Mouse (Mus musculus) megakaryocyte progenitor cell, adult 5-6 weeks (primary cell): ENCODE measurements around the gene Hoxb8. TPM values are rescaled to one million over a fixed set of nuclear protein-coding genes. Genes with fewer than 3 reads are reported as not detected.
A peak's percentile ranks its signal among the peaks of the same experiment; 100 is the strongest.

ENCODE experiments used
- ATAC-seq: replicated peaks from 2 replicates; pipeline ENCODE4 v1.8.0; 2016; ENCODE audit warnings: mild to moderate bottlenecking, moderate TSS enrichment, inconsistent platforms; ENCODE audit not compliant: poor library complexity
- total RNA-seq, 2 experiments: library from RNA; stranded (forward) in 1 of 2; stranded (reverse) in 1 of 2; fragments of 157-497, 149-512 nt in 1 of 2; fragments of 200-1000 nt in 1 of 2; gene quantifications; 2 replicates each; pipeline versions ENCODE4 v1.2.3 to v1.2.4; 2015 to 2017

Gene Hoxb8
- total RNA-seq, 2 experiments from 2014 or later: not detected

DNA sequence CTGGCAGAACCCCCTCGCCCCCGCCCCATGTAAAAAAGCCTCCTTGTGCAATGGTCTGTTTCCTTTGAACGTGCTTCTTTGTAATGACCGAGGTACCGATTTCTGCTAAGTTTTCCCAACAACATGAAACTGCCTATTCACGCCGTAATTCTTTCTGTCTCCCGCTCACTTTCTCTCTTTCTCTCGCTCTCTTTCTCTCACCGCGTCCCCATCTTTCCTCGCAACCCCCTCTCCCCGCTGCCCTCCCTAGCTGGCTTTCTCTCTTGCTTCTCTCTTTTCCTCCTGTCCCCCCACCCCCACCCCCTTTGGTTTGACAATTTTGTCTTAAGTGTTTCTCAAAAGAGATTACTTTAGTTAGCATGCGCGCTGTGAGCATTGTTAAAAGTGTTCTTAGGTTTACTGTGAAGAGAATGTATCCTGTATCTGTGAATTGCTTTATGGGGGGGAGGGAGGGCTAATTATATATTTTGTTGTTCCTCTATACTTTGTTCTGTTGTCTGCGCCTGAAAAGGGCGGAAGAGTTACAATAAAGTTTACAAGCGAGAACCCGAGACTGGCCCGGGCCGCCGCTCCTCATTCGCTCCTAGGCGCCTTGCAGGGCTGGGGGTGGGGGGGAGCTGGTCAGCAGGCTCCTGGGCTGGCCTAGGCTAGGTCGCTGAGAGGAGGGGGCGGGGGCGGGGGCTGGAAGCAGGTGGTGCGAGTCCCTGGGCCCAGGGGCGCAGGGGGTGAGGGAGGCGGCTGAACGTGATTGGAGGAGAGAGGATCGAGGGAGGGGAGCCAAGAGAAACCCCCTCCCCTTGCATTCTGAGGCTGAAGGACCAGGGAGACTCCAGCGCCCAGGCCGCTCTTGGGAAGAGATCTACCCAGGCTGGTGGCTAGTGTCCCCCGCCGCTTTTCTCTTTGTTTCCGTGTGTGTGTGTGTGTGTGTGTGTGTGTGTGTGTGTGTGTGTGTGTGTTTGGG is 3.3 kb downstream of the Hoxb8 start:
- no peak for ATAC-seq

DNA sequence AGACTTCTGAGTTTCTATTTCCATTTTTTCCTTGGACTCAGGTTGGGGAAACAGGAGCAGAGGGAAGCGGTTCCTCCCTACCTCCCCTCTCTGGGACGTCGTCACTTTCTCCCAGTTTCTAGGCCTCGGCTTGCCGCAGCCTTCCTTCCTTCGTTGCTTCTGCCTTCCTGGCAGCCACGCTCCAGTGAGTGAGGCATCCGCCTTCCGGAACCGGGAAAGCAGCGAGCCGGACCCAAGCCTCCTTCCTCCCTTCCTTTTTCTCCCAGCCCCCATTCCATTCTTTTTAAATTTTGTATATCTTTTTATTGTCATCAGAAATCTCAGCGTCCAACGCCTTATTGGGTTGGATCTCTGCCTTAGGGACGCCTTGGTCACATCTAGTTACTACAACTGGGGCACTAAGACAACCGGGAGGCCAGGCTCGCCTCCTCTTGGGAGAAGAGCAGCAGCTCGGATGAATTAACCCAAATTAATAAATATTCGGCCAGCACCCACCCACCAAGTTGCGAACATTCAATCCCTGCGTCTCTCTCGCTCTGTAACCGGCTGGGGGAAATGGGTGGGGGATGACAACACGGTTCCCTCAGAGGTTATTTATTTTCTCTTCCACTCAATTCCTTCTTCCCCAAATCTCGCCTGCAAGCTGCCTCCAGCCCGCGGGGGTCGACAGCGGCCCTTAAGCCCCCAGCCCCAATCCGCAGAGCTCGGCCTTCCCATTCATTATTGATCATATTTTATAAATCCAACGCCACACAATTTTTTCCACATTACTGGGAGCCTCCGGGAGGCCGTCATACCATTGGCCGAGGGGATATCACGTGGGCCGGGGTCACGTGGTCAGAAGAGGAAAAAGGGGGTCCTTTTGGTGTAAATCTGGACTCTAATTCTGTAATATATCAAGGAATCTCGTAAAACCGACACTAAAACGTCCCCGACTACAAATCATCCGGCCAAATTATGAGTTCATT is 4.3 kb downstream of the Hoxb8 start, which contains the start of gene Hoxb7:
Gene Hoxb7 (plus strand): TSS at position 853 of the 968 bp plus-strand sequence.
- ATAC-seq: no peak

DNA sequence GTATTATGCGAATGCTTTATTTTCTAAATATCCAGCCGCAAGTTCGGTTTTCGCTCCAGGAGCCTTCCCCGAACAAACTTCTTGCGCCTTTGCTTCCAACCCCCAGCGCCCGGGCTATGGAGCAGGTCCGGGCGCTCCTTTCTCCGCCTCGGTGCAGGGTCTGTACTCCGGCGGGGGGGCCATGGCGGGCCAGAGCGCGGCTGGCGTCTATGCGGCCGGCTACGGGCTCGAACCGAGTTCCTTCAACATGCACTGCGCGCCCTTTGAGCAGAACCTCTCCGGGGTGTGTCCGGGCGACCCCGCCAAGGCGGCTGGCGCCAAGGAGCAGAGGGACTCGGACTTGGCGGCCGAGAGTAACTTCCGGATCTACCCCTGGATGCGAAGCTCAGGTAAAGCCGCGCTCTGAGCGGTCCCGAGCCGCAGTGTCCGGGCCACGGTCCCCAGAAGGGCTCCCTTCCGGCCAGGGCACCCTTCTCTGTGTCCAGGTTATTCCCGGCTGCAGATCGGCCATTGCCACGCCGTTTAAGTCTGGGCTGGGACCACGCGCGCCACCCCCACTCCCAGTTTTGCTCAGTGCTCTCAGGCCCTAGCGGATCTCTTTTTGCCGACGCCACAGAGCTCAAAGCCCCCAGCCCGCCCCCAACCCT is 5.2 kb downstream of the Hoxb8 start:
- no peak for ATAC-seq

DNA sequence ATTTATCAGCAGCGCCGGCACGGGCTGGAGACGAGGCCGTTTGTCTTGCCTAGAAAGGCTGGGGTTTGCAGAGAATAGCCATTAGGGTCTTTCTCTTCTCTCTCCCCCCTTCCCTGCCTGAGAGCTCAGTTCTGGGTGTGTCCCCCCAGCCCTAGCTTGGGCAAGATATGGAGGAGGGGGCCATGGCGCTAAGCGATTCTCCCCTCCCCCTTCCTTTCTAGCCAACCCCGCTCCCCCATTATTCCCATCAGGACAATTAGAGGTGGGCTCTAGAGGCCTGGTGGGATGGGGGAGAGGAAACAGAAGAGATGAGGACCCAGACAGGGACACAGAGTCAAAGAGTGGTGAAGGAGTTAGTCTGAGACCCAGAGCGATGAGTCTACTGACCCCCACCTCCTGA is 5.7 kb downstream of the Hoxb8 start:
- ATAC-seq: no peak

DNA sequence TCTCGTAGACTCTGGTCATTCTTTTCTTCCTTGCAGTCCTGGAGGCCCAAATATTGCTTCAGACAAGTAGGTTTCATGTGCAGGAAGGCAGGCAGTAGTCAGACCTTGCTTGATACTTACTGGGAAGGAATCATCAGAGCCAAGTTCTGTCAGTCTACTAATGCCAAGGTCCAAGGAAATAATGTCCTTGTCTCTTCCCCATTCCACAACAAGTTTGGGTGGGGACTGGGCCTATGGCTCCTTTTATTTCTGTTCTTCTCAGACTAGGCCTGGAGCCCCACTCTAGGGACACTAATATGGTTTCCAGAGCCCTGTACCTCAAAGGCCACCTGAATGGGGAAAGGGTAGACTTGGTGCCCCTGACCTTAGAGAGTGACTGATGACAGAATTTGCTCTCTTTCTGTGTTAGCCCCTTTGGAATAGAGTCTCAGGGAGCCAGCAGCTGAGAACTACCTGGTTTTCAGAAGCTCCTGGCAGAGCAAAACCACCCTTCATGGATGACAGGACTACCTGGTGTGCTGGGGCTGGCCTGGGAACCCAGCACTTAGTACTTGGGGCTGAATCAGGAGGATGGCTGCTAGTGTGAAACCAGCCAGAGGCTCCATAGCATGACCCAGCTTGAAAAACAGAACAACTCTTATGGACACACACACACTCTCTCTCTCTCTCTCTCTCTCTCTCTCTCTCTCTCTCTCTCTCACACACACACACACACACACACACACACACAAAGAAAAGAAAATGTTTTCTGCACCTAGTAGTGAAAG is 6.9 kb downstream of the Hoxb8 start:
- ATAC-seq: no peak

DNA sequence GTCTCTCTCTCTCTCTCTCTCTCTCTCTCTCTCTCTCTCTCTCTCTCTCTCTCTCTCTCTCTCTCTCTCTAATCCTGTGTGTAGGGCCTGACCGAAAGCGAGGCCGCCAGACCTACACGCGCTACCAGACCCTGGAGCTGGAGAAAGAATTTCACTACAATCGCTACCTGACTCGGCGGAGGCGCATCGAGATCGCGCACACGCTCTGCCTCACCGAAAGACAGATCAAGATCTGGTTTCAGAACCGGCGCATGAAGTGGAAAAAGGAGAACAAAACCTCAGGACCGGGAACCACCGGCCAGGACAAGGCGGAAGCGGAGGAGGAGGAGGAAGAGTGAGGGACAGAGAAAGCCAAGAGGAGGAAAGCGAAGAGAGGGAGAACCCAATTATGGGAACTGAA is 7.6 kb downstream of the Hoxb8 start:
- no peak for ATAC-seq

DNA sequence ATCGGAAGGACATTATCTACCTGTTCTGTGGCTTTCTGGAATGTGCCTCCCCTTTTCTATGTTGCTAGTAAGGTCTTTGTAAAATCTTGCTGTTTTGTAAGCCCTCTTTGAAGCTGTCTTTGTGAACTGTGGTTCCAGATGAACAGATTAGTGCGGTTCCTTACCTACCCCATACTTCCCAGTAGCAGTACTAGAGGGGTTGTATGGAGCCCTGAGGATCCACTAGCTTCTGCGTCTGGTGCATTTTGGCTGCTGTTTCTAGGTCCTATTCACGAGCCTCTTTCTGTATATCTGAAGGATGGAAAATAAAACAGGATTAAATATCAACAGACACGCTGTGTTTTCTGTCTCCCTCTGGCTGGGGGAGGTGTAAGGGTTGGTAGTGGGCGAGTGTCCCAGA is 8.1 kb downstream of the Hoxb8 start:
- no peak for ATAC-seq

DNA sequence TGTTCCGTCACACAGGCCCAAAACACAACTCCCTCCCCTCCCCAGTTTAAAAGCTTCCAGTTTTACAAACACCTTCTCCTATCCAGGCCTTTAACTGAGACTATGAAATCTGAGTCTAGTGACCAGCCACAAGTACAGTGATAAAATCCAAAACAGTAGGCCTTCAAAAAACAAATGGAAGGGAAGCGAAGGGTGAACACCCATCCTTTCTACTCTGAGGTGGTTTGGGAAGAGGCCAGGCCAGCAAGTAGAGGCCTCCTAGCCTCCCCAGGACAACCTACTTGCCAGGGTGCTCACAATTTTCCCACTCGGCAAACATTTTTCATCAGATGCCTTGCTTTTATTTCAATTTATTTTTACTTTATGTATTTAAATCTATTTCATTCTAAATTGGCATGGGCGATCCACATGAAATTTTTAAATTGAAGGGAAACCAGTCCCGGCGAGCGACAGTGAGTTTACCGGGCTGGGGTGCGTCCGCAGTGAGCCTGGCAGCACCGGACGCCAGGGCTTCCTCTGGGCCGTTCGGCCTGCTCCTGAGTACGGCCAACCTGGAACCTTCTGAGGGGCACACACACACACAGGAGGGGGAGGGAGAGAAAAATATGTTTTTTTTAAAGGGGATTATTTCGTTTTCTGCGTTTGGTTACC is 9.1 kb downstream of the Hoxb8 start:
- ATAC-seq: no peak

DNA sequence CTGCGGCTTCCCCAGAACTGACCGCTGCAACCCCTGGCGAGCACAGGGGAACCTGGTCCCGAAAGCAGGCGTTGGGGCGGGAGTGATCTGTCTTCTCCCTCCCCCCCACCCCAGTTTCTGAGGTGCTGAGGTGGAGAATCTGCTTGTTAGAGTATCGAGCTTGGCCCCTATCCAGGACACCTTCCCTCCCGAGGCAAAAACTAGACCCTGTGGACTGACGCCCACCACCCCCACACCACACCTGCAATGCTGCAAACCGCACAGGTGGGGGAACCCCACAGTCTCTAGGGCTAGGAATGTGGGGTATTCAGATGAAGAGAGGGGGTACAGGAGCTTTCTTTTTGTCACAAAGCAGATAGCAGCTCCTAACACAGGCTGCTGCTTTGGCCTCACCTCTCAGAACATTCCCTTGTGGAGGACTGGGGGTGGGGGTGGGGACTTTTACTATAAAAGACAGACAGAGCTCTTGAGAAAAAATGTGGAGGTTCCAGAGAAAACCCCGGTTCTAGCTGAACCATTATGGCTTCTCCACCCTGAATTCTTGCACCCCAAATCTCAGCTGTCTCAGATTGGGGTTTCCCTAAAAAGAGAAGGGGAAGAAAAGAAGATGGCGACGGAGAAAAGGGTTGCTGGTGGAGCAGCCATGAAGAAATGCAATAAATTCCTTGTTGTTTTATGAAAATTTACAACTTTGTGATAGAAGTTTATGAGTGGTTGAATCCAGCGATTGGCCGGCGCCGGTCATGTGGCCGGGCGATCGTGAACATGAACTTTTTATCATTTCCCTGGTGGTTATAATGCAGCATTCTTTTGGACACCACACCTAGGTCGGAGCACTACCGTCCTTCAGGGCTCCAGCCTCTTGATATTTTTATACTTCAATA is 10.2 kb downstream of the Hoxb8 start, which contains the start of gene Hoxb6:
Gene Hoxb6 (plus strand): TSS at position 796 of the 884 bp plus-strand sequence.
- no peak for ATAC-seq

DNA sequence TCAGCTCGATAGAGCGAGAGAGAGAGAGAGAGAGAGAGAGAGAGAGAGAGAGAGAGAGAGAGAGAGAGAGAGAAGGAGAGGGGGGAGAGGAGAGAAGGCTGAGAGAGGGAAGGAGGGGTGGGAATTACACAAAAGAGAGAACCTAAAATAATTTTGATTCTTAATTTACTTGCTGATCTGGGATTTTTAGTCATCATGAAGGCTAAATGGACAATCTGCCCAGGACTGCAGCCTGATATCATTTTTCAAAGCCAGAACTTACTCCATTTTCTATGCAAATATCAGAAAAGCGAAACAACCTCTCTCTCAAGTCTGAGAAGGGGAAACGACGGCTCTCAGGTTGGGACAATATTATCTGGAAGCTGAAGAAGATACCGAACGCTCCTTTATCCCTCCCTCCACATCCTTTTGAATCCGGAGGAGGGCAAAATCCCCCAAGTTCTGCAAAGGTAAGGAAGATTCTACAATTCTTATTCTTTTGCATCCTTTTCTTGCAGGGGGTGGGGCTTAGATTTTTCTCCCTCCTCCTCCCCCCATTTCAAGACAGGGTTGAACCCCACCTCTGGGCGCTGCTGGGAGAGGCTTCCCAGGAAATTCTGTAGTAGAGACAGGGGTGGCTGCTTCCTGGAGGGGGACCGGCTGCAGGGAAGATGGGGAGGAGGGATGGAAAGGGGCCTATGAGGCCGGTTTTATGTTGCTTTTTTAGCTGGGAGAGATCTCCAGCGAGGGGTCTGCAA is 11.0 kb downstream of the Hoxb8 start:
- no peak for ATAC-seq

DNA sequence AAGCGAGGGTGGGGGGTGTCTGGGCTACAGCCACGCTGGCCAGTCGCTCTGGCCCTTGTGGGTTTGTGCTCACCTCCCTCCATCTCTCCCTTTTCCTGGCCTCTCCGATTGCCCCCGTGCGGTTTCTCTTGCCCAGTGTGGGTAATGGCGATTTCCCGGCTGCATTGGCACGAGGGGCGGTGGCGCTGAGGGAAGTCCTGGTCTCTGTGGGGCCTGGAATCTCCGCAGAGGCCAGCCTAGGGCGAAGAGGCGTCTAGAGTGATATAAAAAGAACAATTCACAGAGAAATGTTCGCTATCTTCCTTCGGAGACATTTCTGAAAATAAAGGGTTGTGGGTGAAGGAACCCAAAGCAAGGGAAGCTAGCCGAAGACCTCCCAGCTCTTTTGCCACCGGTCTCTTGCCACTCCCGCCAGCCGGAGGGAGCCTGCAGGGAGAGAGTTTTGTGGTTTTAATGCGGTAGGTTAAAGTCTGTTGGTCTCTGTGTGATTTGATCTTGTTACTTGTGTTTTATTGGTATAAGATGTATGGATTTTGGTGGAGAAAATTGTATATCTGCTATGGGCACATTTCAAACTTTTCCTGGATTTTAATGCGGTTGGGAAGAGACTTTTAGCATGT is 11.7 kb downstream of the Hoxb8 start:
- ATAC-seq: no peak

DNA sequence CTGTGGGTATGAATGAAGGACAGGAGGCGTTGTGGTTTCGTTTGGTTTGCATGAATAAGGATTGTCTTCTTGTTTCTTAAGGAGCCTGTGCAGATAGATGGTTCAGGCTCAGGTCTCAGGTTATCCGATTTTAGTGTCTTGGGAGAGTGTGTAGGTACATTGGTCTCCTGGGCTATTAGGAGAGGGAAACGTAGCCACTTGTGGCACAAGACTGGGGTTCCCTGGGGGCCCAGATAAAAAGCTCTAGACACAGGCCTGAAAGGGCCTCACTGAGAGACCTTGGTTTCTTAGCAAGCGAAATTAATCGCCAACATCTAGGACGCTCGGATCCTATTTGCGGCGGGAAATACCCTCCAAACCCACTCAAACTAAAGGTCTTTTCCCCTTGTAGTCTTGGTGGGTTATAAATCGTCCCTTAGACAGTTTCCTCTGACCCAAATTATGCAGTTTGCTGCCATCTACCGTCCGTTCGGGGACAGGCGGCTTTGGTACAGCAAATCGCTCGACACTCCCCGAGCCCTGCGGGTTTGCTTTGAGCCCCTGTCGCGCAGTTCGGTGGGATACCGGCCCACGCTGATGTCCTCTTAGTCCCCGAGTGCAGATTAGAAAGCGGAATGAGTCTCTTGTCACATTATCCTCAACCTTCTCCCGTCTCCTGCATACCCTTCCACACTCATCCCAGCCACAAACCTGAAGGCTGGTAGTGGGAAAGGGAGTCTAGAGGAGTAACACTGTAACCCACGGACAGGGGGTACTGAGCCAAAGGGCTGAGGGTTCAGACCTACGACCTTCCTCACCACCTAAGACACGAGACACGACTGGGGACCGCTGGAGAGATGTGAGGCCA is 12.8 kb downstream of the Hoxb8 start:
- peak; percentile 89 for ATAC-seq

DNA sequence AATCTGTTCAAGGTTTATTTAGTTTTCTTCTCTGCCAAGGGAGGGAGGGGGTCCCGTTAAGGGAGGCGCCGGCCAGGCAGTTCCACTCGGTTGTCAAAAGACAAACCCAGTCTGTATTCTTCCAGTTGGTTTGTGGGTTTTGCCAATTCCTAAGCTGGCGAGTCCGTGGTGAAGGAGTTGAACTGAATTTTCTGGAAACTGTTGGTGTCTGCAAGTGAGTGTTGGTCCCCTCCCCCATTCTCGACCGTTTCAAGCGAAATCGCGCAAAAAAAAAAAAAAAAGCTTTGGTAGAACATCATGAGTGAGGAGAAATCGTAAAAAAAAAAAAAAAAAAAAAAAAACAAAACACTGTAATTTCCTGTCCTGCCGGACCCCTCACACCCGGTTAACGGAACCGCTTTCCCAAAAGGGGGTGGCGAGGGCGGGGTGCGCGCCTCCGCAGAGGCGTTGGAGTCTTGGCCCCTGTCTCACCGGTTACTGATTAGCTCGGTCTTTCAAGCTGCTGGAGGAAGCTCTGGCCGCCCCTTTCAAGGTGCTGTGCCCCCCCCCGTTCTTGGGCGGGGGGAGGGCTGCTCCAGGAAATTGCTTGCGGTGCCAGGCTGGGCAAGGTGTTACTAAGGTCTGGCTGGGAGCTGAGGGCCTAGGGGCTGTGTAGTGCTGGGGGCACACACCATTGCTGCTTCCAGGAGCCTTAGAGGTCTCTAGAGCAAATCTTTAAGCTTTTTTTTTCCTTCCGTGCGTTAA is 13.6 kb downstream of the Hoxb8 start:
- ATAC-seq: no peak

DNA sequence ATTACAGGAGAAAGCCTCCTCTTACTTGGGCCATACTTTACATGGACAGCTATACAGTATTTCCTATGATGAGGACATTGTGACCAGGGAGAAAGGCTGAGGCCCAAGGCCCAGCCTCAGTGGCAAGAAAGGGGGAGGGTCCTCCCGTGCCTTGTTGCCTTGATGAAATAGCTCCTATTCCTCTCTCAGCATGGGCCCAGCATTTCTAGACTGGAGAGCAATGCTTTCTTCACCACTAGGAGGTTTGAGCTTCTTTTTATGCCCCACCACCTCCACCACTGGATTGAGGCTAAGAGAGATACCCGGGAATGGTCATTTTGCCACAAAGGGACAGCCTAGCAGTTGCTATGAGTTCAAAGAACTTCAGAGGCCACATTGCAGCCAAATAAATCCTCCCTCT is 15.3 kb downstream of the Hoxb8 start:
- ATAC-seq: no peak

DNA sequence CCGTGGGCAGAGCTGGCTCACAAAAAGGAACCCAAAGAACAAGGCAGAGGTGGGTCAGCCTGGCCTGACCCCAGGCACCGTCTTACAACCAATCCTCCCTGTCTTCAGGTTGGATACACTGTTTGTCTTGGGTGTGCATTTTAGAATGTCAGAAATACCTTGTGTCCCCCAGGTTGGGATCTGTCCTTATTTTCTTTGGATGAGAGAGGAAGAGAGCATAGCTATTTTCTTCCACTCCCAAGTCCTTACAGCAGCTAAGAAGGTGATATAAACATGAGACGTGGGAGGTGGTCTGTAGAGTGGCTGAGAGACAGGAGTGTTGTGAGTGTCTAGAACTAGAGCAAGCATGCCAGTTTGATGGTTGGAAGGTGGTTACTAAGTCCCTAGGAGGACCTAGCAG is 15.7 kb downstream of the Hoxb8 start:
- no peak for ATAC-seq
